Mouse (Mus musculus): Measurements from ENCODE around the gene Dlx4. TPM values are rescaled to one million over a fixed set of nuclear protein-coding genes. Genes with fewer than 3 reads are reported as not detected.

Dlx4 gene
- 1.3 TPM for polyA plus RNA-seq (2021)

DNA sequence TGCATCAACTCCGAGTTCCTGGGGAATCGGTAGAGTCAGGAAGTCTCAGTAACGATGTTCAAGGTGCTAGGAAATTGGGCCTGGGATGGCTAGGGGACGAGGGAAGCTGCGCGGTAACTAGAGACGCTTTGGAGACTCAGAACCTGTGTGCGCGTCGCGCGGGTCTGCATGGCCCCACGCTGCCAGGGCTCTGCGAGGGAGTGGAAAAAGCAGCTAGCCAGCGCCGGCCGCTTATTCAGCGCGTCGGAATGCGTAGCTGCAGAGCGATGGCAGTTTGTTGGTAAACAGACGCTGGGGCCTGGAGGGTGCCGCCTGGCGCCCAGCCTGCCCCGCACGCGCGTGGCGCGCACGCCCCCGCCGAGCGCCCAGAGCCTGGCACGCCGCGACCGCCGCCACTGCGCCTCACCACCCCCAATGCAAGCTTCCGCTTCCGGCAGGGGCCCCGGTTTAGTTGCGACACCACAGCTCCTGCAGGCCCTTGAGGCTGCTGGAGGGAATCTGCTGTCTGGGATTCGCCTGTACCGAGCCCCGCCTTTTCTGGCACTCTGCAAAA, at the start of gene Dlx4:
TSS of gene Dlx4 (minus strand) at position 413 of the 553 bp plus-strand sequence.
- TF ChIP-seq CTCF (IDR thresholded peaks at IDR 0.05), result no peak
- CTCF ChIA-PET, result interaction anchor here (1.2 kb wide), 1 partner anchor 13 kb away, joined by 3 read pairs; no protein-coding TSS in a partner anchor
- POLR2A ChIA-PET, result no interaction called here
- no peak for DNase-seq (ENCODE audit: low read depth, low spot score)
- in situ Hi-C loops (cut with MboI; ENCODE audit: low pct_unique_long_range_greater_than_20kb), result no loop called here
- ATAC-seq, result no peak
- H3K27me3 ChIP-seq, result peaks cover 43% of the 10 kb centered on the region

DNA sequence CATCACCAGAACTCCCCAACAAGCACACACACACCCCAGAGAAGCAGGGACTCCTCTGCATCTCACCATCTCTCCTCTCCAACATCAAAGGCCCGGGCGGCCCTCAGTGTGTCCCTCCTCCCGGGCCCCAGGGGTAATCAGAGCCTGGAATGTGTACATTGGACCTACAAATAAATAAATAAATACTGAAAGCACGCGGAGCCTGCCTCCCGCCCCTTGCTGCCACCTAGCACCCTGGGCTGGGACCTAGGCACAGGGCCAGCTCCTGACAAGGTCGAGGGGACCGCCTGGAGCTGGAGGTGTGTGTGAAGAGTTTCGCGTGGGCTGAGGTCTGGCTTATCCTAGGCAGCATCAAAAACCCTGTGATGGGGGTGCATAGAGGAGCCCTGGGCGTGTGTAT, 43.8 kb upstream of the Dlx4 start:
- DNase-seq (ENCODE audit: low read depth, low spot score) (no peak), ATAC-seq (no peak)
- ChIA-PET CTCF (no interaction called here), POLR2A (no interaction called here)
- in situ Hi-C loops (cut with MboI; ENCODE audit: low pct_unique_long_range_greater_than_20kb), result no loop called here
- peaks cover 31% of the 10 kb centered on the region for H3K27me3 ChIP-seq
- TF ChIP-seq CTCF (IDR thresholded peaks at IDR 0.05), result no peak

DNA sequence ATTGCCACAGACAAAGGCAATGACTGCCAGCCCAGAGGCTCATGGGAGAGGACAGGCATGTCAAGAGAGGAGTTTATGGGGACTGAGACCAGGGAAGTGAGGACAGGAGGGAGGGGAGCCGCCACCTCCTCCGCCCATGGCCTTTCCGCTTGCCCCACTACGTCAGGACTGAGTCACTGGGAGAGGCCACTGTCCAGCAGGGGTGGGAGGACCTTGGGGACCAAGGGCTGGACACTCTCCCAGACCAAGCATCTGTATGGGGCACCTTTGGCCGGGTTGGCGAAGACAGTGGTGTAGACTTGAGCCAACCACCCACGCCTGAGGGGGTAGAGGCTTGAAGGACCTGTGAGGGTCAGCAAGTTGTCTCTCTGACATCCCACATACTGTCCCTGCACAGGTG, 40.8 kb upstream of the Dlx4 start:
- no peak for DNase-seq (ENCODE audit: low read depth, low spot score)
- ChIA-PET POLR2A (no interaction called here), CTCF (no interaction called here)
- ATAC-seq, result no peak
- H3K27me3 ChIP-seq, result peaks cover 31% of the 10 kb centered on the region
- in situ Hi-C loops (cut with MboI; ENCODE audit: low pct_unique_long_range_greater_than_20kb), result no loop called here
- no peak for TF ChIP-seq CTCF (IDR thresholded peaks at IDR 0.05)

DNA sequence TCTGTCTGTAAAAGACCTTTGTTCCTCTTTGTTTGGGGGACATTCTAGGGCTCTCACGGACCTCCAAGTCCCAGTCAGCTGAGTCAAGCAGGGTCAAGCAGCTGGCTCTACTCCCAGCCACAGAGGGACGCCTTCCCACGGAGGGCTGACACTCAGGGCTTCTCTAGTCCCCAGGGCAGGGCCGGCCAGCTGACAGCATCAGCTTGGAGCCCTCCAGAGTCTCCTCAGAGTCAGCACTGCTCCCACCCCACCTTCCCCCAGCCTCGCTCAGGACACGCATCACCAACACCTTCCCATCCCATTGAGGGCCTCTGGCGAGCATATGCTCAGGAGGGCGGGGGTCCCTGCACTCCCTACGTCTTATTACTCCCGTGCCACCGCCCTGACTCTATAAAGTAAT, 39.6 kb upstream of the Dlx4 start:
- ChIA-PET CTCF (no interaction called here), POLR2A (interaction anchor here (1.1 kb wide), 1 partner anchor 14 kb away, joined by 3 read pairs; no protein-coding TSS in a partner anchor)
- ATAC-seq (no peak), DNase-seq (ENCODE audit: low read depth, low spot score) (no peak)
- H3K27me3 ChIP-seq, result peaks cover 29% of the 10 kb centered on the region
- TF ChIP-seq CTCF (IDR thresholded peaks at IDR 0.05), result no peak
- in situ Hi-C loops (cut with MboI; ENCODE audit: low pct_unique_long_range_greater_than_20kb), result no loop called here

DNA sequence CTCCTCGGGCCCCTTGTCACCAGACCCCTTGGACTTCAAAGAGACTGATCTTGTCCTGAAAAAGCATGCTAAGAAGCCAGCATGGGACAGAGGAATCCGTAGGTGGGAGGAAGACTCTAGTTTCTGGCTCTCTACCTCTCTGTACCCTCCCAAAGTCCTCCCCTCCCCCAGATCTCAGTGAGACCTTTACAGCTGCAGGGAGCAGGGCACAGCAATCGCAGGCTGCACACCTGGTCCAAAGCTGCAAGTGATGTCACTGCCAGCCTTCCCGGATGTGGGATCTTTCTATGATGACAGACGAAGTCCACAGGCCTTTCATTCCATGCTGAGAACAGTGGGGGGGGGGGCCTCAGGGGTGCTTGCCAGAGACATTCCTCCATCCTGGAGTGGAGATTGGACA, 38.5 kb upstream of the Dlx4 start:
- ChIA-PET POLR2A (interaction anchor here (0.6 to 1.1 kb wide), 2 partner anchors 13 to 16 kb away, joined by 3 read pairs; no protein-coding TSS in a partner anchor), CTCF (no interaction called here)
- DNase-seq (ENCODE audit: low read depth, low spot score) (no peak), ATAC-seq (no peak)
- H3K27me3 ChIP-seq, result peaks cover 28% of the 10 kb centered on the region
- no peak for TF ChIP-seq CTCF (IDR thresholded peaks at IDR 0.05)
- in situ Hi-C loops (cut with MboI; ENCODE audit: low pct_unique_long_range_greater_than_20kb), result no loop called here

DNA sequence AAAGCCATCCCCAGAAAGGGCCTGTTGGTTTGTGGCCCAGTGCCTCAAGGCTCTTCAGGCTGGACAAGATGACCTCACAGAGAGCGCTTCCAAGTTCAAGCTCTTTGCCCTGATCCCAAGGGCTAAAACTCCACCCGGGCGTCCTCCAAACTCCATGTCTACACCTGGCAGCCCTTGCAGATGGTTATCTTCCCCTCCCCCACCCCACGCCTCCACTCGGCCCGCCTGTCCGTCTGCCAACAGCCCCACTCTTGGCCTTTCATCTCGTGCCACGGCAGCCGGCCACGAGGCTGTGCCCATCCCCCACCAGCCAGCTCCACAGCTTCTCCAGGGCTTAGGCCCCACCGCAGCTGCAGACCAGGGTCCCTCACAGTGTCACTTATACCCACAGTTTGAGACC, 33.2 kb upstream of the Dlx4 start:
- no peak for TF ChIP-seq CTCF (IDR thresholded peaks at IDR 0.05)
- in situ Hi-C loops (cut with MboI; ENCODE audit: low pct_unique_long_range_greater_than_20kb), result no loop called here
- peaks cover 24% of the 10 kb centered on the region for H3K27me3 ChIP-seq
- CTCF ChIA-PET, result no interaction called here
- no peak for ATAC-seq
- POLR2A ChIA-PET, result no interaction called here
- no peak for DNase-seq (ENCODE audit: low read depth, low spot score)

DNA sequence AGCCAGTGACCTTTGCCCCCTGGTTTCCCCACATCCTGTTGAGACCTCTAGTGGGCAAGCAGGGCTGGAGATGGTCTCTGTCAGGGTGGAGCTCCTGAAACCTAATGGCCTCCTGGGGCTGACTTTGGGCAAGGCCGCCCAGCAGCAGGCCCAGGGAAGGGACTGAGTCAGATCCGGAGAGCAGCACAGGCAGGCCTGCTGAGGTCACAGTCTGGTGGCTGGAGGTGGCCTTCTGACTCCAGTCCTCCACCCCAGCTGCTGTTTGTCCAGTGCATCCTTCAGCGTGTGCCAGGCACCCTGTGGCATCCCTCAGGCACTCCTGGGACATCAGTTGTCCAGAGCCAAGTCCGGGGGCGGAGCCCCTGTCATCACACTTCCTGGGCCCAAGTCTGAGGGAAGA, 19.8 kb upstream of the Dlx4 start:
- ChIA-PET POLR2A (no interaction called here), CTCF (no interaction called here)
- DNase-seq (ENCODE audit: low read depth, low spot score) (no peak), ATAC-seq (no peak)
- TF ChIP-seq CTCF (IDR thresholded peaks at IDR 0.05), result no peak
- in situ Hi-C loops (cut with MboI; ENCODE audit: low pct_unique_long_range_greater_than_20kb), result no loop called here
- H3K27me3 ChIP-seq, result peaks cover 5% of the 10 kb centered on the region

DNA sequence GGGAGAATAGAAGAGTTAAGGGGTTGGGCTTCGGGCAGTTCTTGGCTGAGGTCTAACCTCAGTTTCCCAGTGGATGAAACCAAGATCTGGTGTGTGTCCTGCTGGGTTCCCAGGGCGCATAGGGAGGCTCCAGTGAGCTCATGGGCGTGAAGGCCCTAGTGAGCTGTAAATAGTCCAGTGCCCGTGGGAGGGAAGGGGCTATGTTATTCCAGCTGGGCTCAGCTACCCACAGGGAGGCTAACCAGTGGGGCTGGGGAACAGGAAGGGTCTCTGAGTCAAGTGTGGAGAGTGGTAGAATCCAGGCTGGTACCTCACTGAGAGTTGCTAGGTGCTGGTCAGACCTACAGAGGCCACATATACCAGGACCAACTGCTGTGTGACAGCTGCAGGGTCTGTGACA, 15.6 kb upstream of the Dlx4 start:
- DNase-seq (ENCODE audit: low read depth, low spot score) (no peak), ATAC-seq (no peak)
- ChIA-PET CTCF (no interaction called here), POLR2A (no interaction called here)
- TF ChIP-seq CTCF (IDR thresholded peaks at IDR 0.05), result no peak
- no peaks in the 10 kb centered on the region for H3K27me3 ChIP-seq
- in situ Hi-C loops (cut with MboI; ENCODE audit: low pct_unique_long_range_greater_than_20kb), result no loop called here

DNA sequence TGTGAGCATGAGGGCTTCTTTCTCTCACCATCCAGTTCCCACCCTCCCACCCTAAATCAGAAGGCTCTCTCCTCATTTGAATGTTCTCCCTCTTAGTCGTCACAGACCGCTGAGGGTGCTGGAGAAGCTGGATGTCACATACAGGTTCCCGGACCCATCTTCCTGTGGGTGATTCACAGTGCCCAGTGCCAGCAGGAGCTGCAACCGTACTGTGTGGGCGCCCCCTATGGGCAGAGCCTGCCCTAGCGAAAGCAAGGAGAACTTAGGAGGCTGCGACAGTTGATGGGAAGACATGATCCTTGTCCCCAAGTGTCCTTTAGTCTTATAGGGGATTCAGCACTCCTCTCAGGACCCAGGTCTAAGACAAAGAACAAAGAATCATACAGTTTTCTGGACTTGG, 14.6 kb upstream of the Dlx4 start:
- ChIA-PET POLR2A (no interaction called here), CTCF (no interaction called here)
- TF ChIP-seq CTCF (IDR thresholded peaks at IDR 0.05), result no peak
- no peak for DNase-seq (ENCODE audit: low read depth, low spot score)
- ATAC-seq, result no peak
- in situ Hi-C loops (cut with MboI; ENCODE audit: low pct_unique_long_range_greater_than_20kb), result no loop called here
- H3K27me3 ChIP-seq, result no peaks in the 10 kb centered on the region

DNA sequence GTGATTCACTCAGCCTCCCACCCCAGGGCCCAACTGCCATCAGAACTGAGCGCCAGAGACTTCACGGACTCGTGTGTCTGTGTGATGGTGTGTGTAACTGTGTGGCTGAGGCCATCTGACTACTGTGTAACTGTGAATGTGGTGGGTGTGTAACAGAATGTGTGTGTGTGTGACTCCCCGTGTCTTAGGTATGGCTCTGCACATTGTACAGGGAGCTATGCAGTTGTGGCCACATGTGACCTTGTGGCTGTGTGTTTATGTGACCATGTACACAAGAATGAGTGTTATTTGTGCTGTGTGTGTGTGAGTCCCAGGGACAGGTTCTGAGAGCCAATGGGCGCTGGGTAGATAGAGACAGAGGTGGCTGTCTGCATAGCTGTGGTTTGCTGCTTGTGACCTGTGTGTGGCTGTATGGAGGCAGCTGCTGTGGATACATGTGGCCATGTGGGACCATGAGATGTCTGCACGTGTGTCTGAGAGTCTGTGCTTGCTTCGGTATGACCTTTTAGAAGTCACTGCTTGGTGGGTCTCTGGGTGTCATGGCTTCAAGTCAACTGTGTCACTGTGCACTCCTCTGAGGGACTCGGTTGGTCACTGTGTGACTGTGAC, 13.8 kb upstream of the Dlx4 start:
- POLR2A ChIA-PET, result no interaction called here
- CTCF ChIA-PET, result no interaction called here
- no peak for TF ChIP-seq CTCF (IDR thresholded peaks at IDR 0.05)
- ATAC-seq, result no peak
- in situ Hi-C loops (cut with MboI; ENCODE audit: low pct_unique_long_range_greater_than_20kb), result no loop called here
- no peak for DNase-seq (ENCODE audit: low read depth, low spot score)
- H3K27me3 ChIP-seq, result no peaks in the 10 kb centered on the region

DNA sequence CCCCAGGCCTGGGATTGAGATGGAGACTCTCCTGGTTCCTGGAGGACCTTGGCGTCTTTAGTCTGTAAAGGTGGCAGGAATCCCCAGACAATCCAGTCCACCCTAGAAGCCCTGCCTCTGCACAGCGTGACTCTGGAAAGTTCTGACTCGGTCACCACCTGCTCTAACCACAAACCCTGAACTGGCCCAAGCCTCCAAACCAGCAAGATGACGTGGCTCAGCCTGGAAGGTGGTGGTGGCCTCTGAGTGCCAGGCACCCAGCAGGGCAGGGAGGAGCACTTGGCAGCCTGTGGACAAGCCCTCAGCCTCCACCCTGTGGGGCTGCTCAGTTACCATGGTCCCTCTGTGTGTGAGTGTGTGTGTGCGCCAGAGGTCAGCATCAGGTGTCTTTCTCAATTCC, 11.8 kb upstream of the Dlx4 start:
- ATAC-seq (peak; percentile 65), DNase-seq (ENCODE audit: low read depth, low spot score) (peak; percentile 59)
- ChIA-PET CTCF (interaction anchor here (0.6 kb wide), 1 partner anchor 31 kb away, joined by 3 read pairs; no protein-coding TSS in a partner anchor), POLR2A (no interaction called here)
- no peak for TF ChIP-seq CTCF (IDR thresholded peaks at IDR 0.05)
- in situ Hi-C loops (cut with MboI; ENCODE audit: low pct_unique_long_range_greater_than_20kb), result no loop called here
- no peaks in the 10 kb centered on the region for H3K27me3 ChIP-seq

DNA sequence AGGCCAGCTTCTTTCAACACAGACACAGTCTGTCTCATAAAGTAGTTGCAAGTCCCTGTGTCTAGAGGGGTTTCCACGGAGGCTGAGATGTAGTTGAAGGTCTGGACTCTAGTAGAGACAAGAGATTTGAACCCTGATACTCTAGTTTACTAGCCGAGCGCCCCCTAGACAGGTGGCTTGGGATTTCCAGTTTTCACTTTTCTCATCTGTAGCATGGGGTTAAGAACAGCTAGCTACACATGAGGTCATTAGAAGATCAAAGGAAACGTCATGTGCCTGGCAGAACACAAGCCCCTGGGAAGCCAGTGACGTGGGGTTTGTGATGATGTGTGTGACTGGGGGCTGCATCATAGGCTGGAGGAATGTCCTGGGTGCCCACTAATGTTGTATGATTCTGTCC, 11.3 kb upstream of the Dlx4 start:
- ATAC-seq (no peak), DNase-seq (ENCODE audit: low read depth, low spot score) (no peak)
- POLR2A ChIA-PET, result no interaction called here
- H3K27me3 ChIP-seq, result no peaks in the 10 kb centered on the region
- in situ Hi-C loops (cut with MboI; ENCODE audit: low pct_unique_long_range_greater_than_20kb), result no loop called here
- CTCF ChIA-PET, result interaction anchor here (1.5 kb wide), 1 partner anchor 15 kb away, joined by 3 read pairs; no protein-coding TSS in a partner anchor
- TF ChIP-seq CTCF (IDR thresholded peaks at IDR 0.05), result no peak
